Mouse (Mus musculus): ENCODE measurements at regions not wholly inside any gene's neighbourhood (a gene's known extent, or its start where the extent isn't known, plus 50 kb on each side); places are given as distances from the start of the nearest gene placed in this dataset.

GRCm38 (mm10) chr19:36681056-36681455 lies 55.4 kb downstream of the Ppp1r3c start:
- Histone ChIP-seq H3K4me2 (no peak overlapping the region), H3K9me3 (replicated peaks) (no peaks in the 10 kb centered on the region), H3K9ac (no peak overlapping the region), H3K27ac (ENCODE audit: poor library complexity, severe bottlenecking) (peak overlapping the region; percentile 79), H3K36me3 (no peaks in the 10 kb centered on the region), H3K4me3 (no peak overlapping the region), H3K27me3 (replicated peaks) (no peaks in the 10 kb centered on the region), H3K4me1 (replicated peaks) (peaks cover 69% of the 10 kb centered on the region)
- no peak for ATAC-seq (ENCODE audit: insufficient number of reproducible peaks, low FRiP score)
- WGBS = 58% methylated on average over 4 of the region's 4 CpGs

GRCm38 (mm10) chr19:36680322-36680721 lies 56.1 kb downstream of the Ppp1r3c start:
- H3K27me3 ChIP-seq (replicated peaks) = no peaks in the 10 kb centered on the region
- H3K4me1 ChIP-seq (replicated peaks) = peaks cover 65% of the 10 kb centered on the region
- H3K9ac ChIP-seq = no peak overlapping the region
- 46% methylated on average over 2 of the region's 2 CpGs for WGBS
- ATAC-seq (ENCODE audit: insufficient number of reproducible peaks, low FRiP score) = no peak
- no peaks in the 10 kb centered on the region for H3K36me3 ChIP-seq
- H3K27ac ChIP-seq (ENCODE audit: poor library complexity, severe bottlenecking) = peak overlapping the region; percentile 79
- H3K4me2 ChIP-seq = no peak overlapping the region
- H3K9me3 ChIP-seq (replicated peaks) = no peaks in the 10 kb centered on the region
- no peak overlapping the region for H3K4me3 ChIP-seq

GRCm38 (mm10) chr19:36679028-36679820 lies 57.2 kb downstream of the Ppp1r3c start:
- no peak overlapping the region for H3K4me3 ChIP-seq
- peaks cover 62% of the 10 kb centered on the region for H3K4me1 ChIP-seq (replicated peaks)
- H3K36me3 ChIP-seq = no peaks in the 10 kb centered on the region
- peak overlapping the region; percentile 27 for H3K9ac ChIP-seq
- no peak overlapping the region for H3K4me2 ChIP-seq
- no peak for ATAC-seq (ENCODE audit: insufficient number of reproducible peaks, low FRiP score)
- H3K9me3 ChIP-seq (replicated peaks) = no peaks in the 10 kb centered on the region
- H3K27me3 ChIP-seq (replicated peaks) = no peaks in the 10 kb centered on the region
- peak overlapping the region; percentile 90 for H3K27ac ChIP-seq (ENCODE audit: poor library complexity, severe bottlenecking)
- WGBS = 33% methylated on average over 4 of the region's 4 CpGs

- WGBS = 76% methylated on average over 7 of the region's 7 CpGs
- H3K36me3 ChIP-seq = no peaks in the 10 kb centered on the region
- H3K4me3 ChIP-seq = no peak overlapping the region
- no peaks in the 10 kb centered on the region for H3K9me3 ChIP-seq (replicated peaks)
- no peak for ATAC-seq (ENCODE audit: insufficient number of reproducible peaks, low FRiP score)
- H3K27ac ChIP-seq (ENCODE audit: poor library complexity, severe bottlenecking) = peak overlapping the region; percentile 90
- no peaks in the 10 kb centered on the region for H3K27me3 ChIP-seq (replicated peaks)
- H3K4me1 ChIP-seq (replicated peaks) = peaks cover 55% of the 10 kb centered on the region
- no peak overlapping the region for H3K9ac ChIP-seq
- H3K4me2 ChIP-seq = no peak overlapping the region
These were observed 57.9 kb downstream of the Ppp1r3c start for GRCm38 (mm10) chr19:36678382-36679027.

- peak overlapping the region; percentile 52; the same call in 1 of the 2 replicates for H3K9ac ChIP-seq
- WGBS = 57% methylated on average over 18 of the region's 18 CpGs
- peaks cover 46% of the 10 kb centered on the region for H3K4me1 ChIP-seq (replicated peaks)
- H3K9me3 ChIP-seq (replicated peaks) = no peaks in the 10 kb centered on the region
- no peak overlapping the region for H3K4me3 ChIP-seq
- ATAC-seq (ENCODE audit: insufficient number of reproducible peaks, low FRiP score) = no peak
- no peak overlapping the region for H3K4me2 ChIP-seq
- no peaks in the 10 kb centered on the region for H3K36me3 ChIP-seq
- peak overlapping the region; percentile 90 for H3K27ac ChIP-seq (ENCODE audit: poor library complexity, severe bottlenecking)
- H3K27me3 ChIP-seq (replicated peaks) = no peaks in the 10 kb centered on the region
These were observed 59.1 kb downstream of the Ppp1r3c start for GRCm38 (mm10) chr19:36677101-36678081.

GRCm38 (mm10) chr19:36674946-36675345 lies 61.5 kb downstream of the Ppp1r3c start:
- H3K9ac ChIP-seq = no peak overlapping the region
- H3K36me3 ChIP-seq = no peaks in the 10 kb centered on the region
- H3K27ac ChIP-seq (ENCODE audit: poor library complexity, severe bottlenecking) = no peak overlapping the region
- H3K4me2 ChIP-seq = no peak overlapping the region
- no peaks in the 10 kb centered on the region for H3K9me3 ChIP-seq (replicated peaks)
- ATAC-seq (ENCODE audit: insufficient number of reproducible peaks, low FRiP score) = no peak
- 80% methylated on average over 4 of the region's 4 CpGs for WGBS
- no peak overlapping the region for H3K4me3 ChIP-seq
- H3K27me3 ChIP-seq (replicated peaks) = no peaks in the 10 kb centered on the region
- H3K4me1 ChIP-seq (replicated peaks) = peaks cover 47% of the 10 kb centered on the region

GRCm38 (mm10) chr19:36670813-36671212 lies 65.6 kb downstream of the Ppp1r3c start:
- H3K4me2 ChIP-seq = no peak overlapping the region
- H3K27me3 ChIP-seq (replicated peaks) = no peaks in the 10 kb centered on the region
- peak overlapping the region; percentile 91 for H3K27ac ChIP-seq (ENCODE audit: poor library complexity, severe bottlenecking)
- H3K4me3 ChIP-seq = no peak overlapping the region
- H3K9me3 ChIP-seq (replicated peaks) = no peaks in the 10 kb centered on the region
- no peaks in the 10 kb centered on the region for H3K36me3 ChIP-seq
- no peak for ATAC-seq (ENCODE audit: insufficient number of reproducible peaks, low FRiP score)
- no peak overlapping the region for H3K9ac ChIP-seq
- 58% methylated on average over 7 of the region's 7 CpGs for WGBS
- peaks cover 47% of the 10 kb centered on the region for H3K4me1 ChIP-seq (replicated peaks)

Measured in heart, embryonic 12.5 days (tissue).